Mouse (Mus musculus) ES-E14 (cell line): ENCODE measurements around the gene Lcn8. TPM values are rescaled to one million over a fixed set of nuclear protein-coding genes. Genes with fewer than 3 reads are reported as not detected.

Experiments
- DNase-seq: peaks from one replicate; pipeline ENCODE4 v3.0.0-alpha.2; 2013; ENCODE audit warnings: low read depth, low spot score
- H3K27ac ChIP-seq: 2 replicates; pipeline ENCODE4 v1.5.1; 2012; ENCODE audit warnings: low read depth, mild to moderate bottlenecking, low read length, moderate library complexity, mixed read lengths; ENCODE audit not compliant: poor library complexity, insufficient read depth, severe bottlenecking
- H3K36me3 ChIP-seq: 2 replicates; pipeline ENCODE4 v1.6.1; 2012; ENCODE audit warnings: mild to moderate bottlenecking, low read length, moderate library complexity, mixed read lengths; ENCODE audit not compliant: control insufficient read depth, poor library complexity, insufficient read depth, severe bottlenecking
- H3K4me1 ChIP-seq, 2 experiments: fragments of 150-350 bp in 1 of 2; sonication (generic) in 1 of 2; 2 replicates each; pipeline ENCODE4 v1.6.1; 2012; ENCODE audit warnings: low read length in 2 of 2, mild to moderate bottlenecking in 1 of 2, mixed read lengths in 1 of 2; ENCODE audit not compliant: control insufficient read depth in 2 of 2, insufficient read depth in 2 of 2, poor library complexity in 1 of 2
- H3K4me3 ChIP-seq, 2 experiments: fragments of 150-350 bp in 1 of 2; sonication (generic) in 1 of 2; 2 replicates each; pipeline ENCODE4 v1.5.1; 2012; ENCODE audit warnings: low read length in 2 of 2, low read depth in 1 of 2, mild to moderate bottlenecking in 1 of 2, mixed read lengths in 1 of 2; ENCODE audit not compliant: insufficient read depth in 1 of 2, poor library complexity in 1 of 2, severe bottlenecking in 1 of 2
- H3K9ac ChIP-seq: 2 replicates; pipeline ENCODE4 v1.6.1; 2012; ENCODE audit warnings: low read depth, mild to moderate bottlenecking, low read length, mixed read lengths; ENCODE audit not compliant: poor library complexity, insufficient read depth, severe bottlenecking
- H3K9me3 ChIP-seq: fragments of 150-350 bp; sonication (generic); 2 replicates; pipeline ENCODE4 v1.6.1; 2012; ENCODE audit warnings: low read depth, mild to moderate bottlenecking, low read length; ENCODE audit not compliant: control insufficient read depth, insufficient read depth
- CHD2 ChIP-seq: IDR thresholded peaks from 2 replicates; pipeline ENCODE4 v1.6.1; 2014; ENCODE audit warnings: mild to moderate bottlenecking, low read depth, low read length, inconsistent platforms
- HCFC1 ChIP-seq: IDR thresholded peaks from 2 replicates; pipeline ENCODE4 v1.6.1; 2012; ENCODE audit warnings: low read length, inconsistent platforms, borderline replicate concordance; ENCODE audit not compliant: insufficient read depth
- MAFK ChIP-seq: IDR thresholded peaks from 2 replicates; pipeline ENCODE4 v1.6.1; 2014; ENCODE audit warnings: mild to moderate bottlenecking, low read depth, low read length, inconsistent platforms; ENCODE audit not compliant: insufficient read depth
- ZC3H11A ChIP-seq: IDR thresholded peaks from 2 replicates; pipeline ENCODE4 v1.6.1; 2012; ENCODE audit warnings: low read depth, mild to moderate bottlenecking, inconsistent platforms, low read length, borderline replicate concordance
- ZNF384 ChIP-seq: IDR thresholded peaks from 2 replicates; pipeline ENCODE4 v1.6.1; 2012; ENCODE audit warnings: low read depth, low read length, inconsistent platforms
- in situ Hi-C, 2 experiments: fragments of 600-800 bp; cut with MboI; formaldehyde crosslinking; loops; one replicate each; pipeline ENCODE4 v1.15.1; 2025; ENCODE audit warnings: low sequenced_read_pairs in 2 of 2, inconsistent platforms in 1 of 2; ENCODE audit not compliant: unreplicated experiment in 2 of 2
- total RNA-seq: library from RNA; depleted of rRNA; stranded (reverse); fragments of 300-350 nt; gene quantifications from 2 replicates; pipeline ENCODE4 v1.2.3, GENCODE M21; 2012

Lcn8 gene
- total RNA-seq, 1 experiment: not detected

DNA sequence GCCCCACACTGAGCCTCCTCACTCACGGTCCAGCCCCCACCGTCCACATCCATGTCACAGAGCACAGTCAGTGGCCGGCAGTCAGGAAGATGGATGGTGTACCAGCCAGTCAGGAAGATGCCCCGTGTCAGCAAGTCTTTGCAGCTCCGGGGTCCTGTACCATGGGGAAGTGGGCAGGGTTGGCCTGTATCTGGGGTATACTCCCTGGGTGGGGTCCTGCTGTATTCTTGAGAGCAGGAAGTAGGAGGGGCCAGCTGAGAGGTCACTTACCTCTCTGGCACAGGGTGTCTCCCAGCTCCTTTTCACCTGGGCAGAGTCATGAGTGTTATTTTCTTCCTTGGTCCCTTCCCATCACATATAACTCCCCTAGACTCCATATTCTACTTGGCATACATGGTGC lies 26.9 kb upstream of the Lcn8 start:
- H3K36me3 ChIP-seq: no peaks in the 10 kb centered on the region
- TF ChIP-seq MAFK (no peak), ZNF384 (no peak), HCFC1 (no peak), ZC3H11A (no peak)
- no peaks in the 10 kb centered on the region; a peak in 1 of 4 replicates for H3K4me1 ChIP-seq
- no peak overlapping the region for H3K4me3 ChIP-seq
- in situ Hi-C loops: no loop called here
- no peak for DNase-seq
- no peak overlapping the region for H3K9ac ChIP-seq
- no peak overlapping the region for H3K27ac ChIP-seq
- H3K9me3 ChIP-seq: no peaks in the 10 kb centered on the region

GRCm38 (mm10) chr2:25627811-25628210 lies 25.1 kb upstream of the Lcn8 start, which contains the start of gene Fcna:
Fcna (minus strand) TSS chr2:25628030.
- TF ChIP-seq CHD2 (no peak), ZNF384 (no peak), MAFK (no peak), HCFC1 (no peak)
- no peak within 1 kb of the TSS for H3K27ac ChIP-seq
- no peak for DNase-seq
- H3K9me3 ChIP-seq: no peaks in the 10 kb centered on the region
- H3K36me3 ChIP-seq: no peaks in the 10 kb centered on the region
- in situ Hi-C loops: no loop called here
- H3K9ac ChIP-seq: no peak within 1 kb of the TSS
- no peak within 1 kb of the TSS for H3K4me3 ChIP-seq
- no peaks in the 10 kb centered on the region for H3K4me1 ChIP-seq

- Histone ChIP-seq H3K9me3 (no peaks in the 10 kb centered on the region), H3K9ac (no peak overlapping the region), H3K36me3 (no peaks in the 10 kb centered on the region), H3K27ac (no peak overlapping the region), H3K4me3 (no peak overlapping the region), H3K4me1 (no peaks in the 10 kb centered on the region)
- in situ Hi-C loops: no loop called here
- no peak for DNase-seq
- no peak for TF ChIP-seq MAFK
- no peak for TF ChIP-seq HCFC1
- TF ChIP-seq ZC3H11A: no peak
- TF ChIP-seq ZNF384: no peak
- no peak for TF ChIP-seq CHD2
Measured at GRCm38 (mm10) chr2:25628738-25629137, 24.2 kb upstream of the Lcn8 start.

DNA sequence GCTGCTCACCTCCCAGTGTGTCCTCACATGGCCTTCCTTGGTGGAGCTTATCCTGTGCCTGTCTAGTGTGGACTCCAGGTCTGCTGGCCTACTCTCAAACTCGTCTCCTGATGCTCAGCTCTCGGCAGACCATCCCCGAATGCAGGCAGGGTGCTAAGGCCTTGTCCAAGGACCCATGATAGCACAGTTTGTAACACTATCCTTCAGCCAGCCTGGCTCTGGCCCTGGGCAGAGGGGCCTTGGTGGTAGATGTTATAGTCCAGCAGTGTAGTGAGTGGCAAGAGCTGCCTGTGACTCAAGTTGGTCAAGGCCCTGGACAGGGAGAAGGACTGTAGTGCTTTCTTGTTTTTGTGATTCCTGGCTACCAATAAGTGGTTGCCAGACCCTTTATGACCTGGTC lies 19.3 kb upstream of the Lcn8 start:
- Histone ChIP-seq H3K27ac (no peak overlapping the region), H3K9ac (no peak overlapping the region), H3K4me3 (no peak overlapping the region), H3K36me3 (no peaks in the 10 kb centered on the region), H3K9me3 (no peaks in the 10 kb centered on the region), H3K4me1 (no peaks in the 10 kb centered on the region)
- in situ Hi-C loops: no loop called here
- no peak for DNase-seq
- TF ChIP-seq HCFC1 (no peak), MAFK (no peak), ZNF384 (no peak), CHD2 (no peak), ZC3H11A (no peak)

- Histone ChIP-seq H3K36me3 (no peaks in the 10 kb centered on the region), H3K9me3 (no peaks in the 10 kb centered on the region), H3K4me1 (no peaks in the 10 kb centered on the region), H3K4me3 (no peak overlapping the region), H3K27ac (no peak overlapping the region), H3K9ac (no peak overlapping the region)
- TF ChIP-seq ZNF384 (no peak), HCFC1 (no peak), CHD2 (no peak), MAFK (no peak), ZC3H11A (no peak)
- in situ Hi-C loops: no loop called here
- no peak for DNase-seq
Measured at GRCm38 (mm10) chr2:25634046-25634445, 18.9 kb upstream of the Lcn8 start.
